Mouse (Mus musculus) stomach, embryonic 15.5 days (tissue): Measurements from ENCODE around the gene Cacna1f. TPM values are rescaled to one million over a fixed set of nuclear protein-coding genes. Genes with fewer than 3 reads are reported as not detected.

Experiments
- ATAC-seq: fragments of 200-750 bp; cut with Nextera tagmentation; 2 replicates; pipeline ENCODE4 v1.8.0; 2017; ENCODE audit warnings: low read depth, moderate number of reproducible peaks, moderate TSS enrichment; ENCODE audit not compliant: insufficient read depth, low FRiP score
- H3K27ac ChIP-seq: fragments of 300-500 bp; sonication (generic); 2 replicates; pipeline ENCODE4 v1.5.1; 2015; ENCODE audit warnings: mild to moderate bottlenecking, inconsistent platforms
- H3K27me3 ChIP-seq: fragments of 300-500 bp; sonication (generic); replicated peaks from 2 replicates; pipeline ENCODE4 v1.6.1; 2015; ENCODE audit warnings: inconsistent platforms
- H3K36me3 ChIP-seq: fragments of 300-500 bp; sonication (generic); 2 replicates; pipeline ENCODE4 v1.6.1; 2015; ENCODE audit warnings: inconsistent platforms
- H3K4me1 ChIP-seq: fragments of 300-500 bp; sonication (generic); 2 replicates; pipeline ENCODE4 v1.6.1; 2015; ENCODE audit warnings: inconsistent platforms
- H3K4me2 ChIP-seq: fragments of 300-500 bp; sonication (generic); 2 replicates; pipeline ENCODE4 v1.6.1; 2015; ENCODE audit warnings: mild to moderate bottlenecking, inconsistent platforms
- H3K4me3 ChIP-seq: fragments of 300-500 bp; sonication (generic); replicated peaks from 2 replicates; pipeline ENCODE4 v1.5.1; 2015; ENCODE audit warnings: inconsistent platforms
- H3K9ac ChIP-seq: fragments of 300-500 bp; sonication (generic); 2 replicates; pipeline ENCODE4 v1.6.1; 2015; ENCODE audit warnings: inconsistent platforms
- H3K9me3 ChIP-seq: fragments of 300-500 bp; sonication (generic); 2 replicates; pipeline ENCODE4 v1.6.1; 2016; ENCODE audit warnings: inconsistent platforms
- WGBS: fragments of 180-500 bp; shearing (Covaris S2); methylation state at CpG from one replicate; pipeline ENCODE4 v1.1.7; 2015; 5-methylcytosine and 5-hydroxymethylcytosine counted together
- polyA plus RNA-seq: library from polyadenylated mRNA; unstranded; fragments of >200 nt; fragmentation: Nextera tagmentation; extraction: Ambion mirVana; gene quantifications from 2 replicates; pipeline ENCODE4 v1.2.1, GENCODE M21; 2015

The Cacna1f gene
- polyA plus RNA-seq, 1 experiment from 2014 or later = not detected

DNA sequence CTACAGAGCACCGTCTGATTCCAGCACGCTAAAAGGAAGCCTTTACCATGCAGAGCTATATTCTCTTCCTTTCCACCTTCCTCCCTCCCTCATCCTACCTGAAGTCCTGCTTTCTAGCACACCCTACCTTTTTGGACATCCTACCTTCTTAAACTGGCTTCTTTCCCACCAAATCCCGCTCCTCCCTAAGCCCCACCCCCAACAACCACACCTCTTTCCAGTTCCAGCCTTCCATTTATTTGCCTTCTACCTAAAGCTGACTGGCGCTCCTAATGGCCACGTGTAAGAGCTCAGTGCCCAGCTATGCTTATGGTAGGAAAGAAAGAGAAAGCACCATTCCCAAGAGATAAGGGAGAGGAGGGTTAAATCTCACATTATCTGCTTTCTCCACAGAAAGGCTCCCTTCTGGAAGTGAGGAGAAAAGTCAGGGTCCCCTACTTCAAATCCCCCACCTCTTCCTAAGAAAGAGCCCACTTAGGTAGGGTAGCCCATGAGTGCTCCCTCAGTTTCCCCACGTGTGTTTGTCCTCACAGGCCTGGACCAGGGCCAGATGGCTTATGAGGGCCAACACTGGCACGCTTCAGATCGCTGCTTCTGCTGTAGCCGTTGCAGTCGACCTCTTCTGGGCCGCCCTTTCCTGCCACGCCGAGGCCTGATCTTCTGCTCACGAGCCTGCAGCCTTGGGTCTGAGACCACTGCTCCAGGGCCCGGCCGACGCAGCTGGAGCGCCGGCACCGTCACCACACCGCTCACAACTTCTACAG, 59.0 kb downstream of the Cacna1f start:
- Histone ChIP-seq H3K9me3 (no peaks in the 10 kb centered on the region), H3K9ac (no peak overlapping the region), H3K4me2 (no peak overlapping the region), H3K4me3 (no peak overlapping the region), H3K27ac (no peak overlapping the region), H3K36me3 (no peaks in the 10 kb centered on the region), H3K27me3 (no peaks in the 10 kb centered on the region), H3K4me1 (no peaks in the 10 kb centered on the region)
- WGBS = 70% methylated on average over 21 of the region's 21 CpGs
- ATAC-seq = no peak

GRCm38 (mm10) chrX:7670390-7670881, 63.6 kb downstream of the Cacna1f start:
- H3K9me3 ChIP-seq = no peaks in the 10 kb centered on the region
- peak overlapping the region; percentile 57 for H3K4me3 ChIP-seq
- ATAC-seq = peak; percentile 71; the same call in 1 of the 2 replicates
- H3K27ac ChIP-seq = peak overlapping the region; percentile 91
- H3K27me3 ChIP-seq = no peaks in the 10 kb centered on the region
- no peaks in the 10 kb centered on the region for H3K4me1 ChIP-seq
- peak overlapping the region; percentile 48; the same call in 1 of the 2 replicates for H3K9ac ChIP-seq
- WGBS = 20% methylated on average over 19 of the region's 19 CpGs
- H3K36me3 ChIP-seq = no peaks in the 10 kb centered on the region
- peak overlapping the region; percentile 52 for H3K4me2 ChIP-seq

DNA sequence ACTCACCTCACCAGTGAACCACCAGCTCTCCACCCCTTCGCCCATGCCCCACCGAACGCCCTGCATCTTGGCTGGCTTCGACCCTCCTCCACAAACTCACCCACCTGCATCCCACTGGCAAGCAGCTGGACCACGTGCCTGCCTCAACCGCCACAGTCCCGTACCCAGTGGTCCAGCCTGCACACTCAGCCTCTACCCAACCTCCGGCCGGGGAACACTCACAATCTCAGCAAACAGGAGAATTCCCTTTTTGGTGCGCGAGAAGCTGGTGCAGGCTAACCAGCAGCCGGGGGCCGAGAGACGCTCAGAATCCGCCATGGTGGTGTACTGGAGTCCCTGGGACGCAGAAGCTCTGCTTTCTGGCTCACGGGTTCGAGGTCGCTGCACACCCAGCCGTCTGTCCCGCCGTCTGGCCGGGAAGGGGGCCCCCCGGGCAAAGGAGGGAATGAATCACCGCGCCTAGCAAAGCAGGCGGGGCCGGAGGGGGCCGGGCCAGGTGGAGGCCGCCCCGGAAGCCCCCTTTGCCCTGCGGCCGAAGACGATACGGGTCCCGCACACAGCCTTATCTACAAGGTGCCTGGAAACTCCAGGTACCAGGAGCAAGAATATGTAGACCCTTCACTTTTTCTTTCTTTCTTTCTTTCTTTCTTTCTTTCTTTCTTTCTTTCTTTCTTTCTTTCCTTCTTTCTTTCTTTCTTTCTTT, 64.2 kb downstream of the Cacna1f start, which contains the start of gene Plp2:
Gene Plp2, minus strand, starts transcription at position 470 of the 703 bp plus-strand sequence.
- Histone ChIP-seq H3K27me3 (no peaks in the 10 kb centered on the region), H3K27ac (peak within 1 kb of the TSS; percentile 91), H3K4me3 (peak within 1 kb of the TSS; percentile 57), H3K9me3 (no peaks in the 10 kb centered on the region), H3K4me2 (peak within 1 kb of the TSS; percentile 52), H3K9ac (peak within 1 kb of the TSS; percentile 48), H3K36me3 (no peaks in the 10 kb centered on the region), H3K4me1 (no peaks in the 10 kb centered on the region)
- peak; percentile 63; the same call in 1 of the 2 replicates for ATAC-seq
- 12% methylated on average over 35 of the region's 36 CpGs for WGBS

GRCm38 (mm10) chrX:7672739-7673138, 65.9 kb downstream of the Cacna1f start:
- Histone ChIP-seq H3K27ac (no peak overlapping the region; the same call in 1 of the 2 replicates), H3K4me3 (no peak overlapping the region), H3K9ac (no peak overlapping the region), H3K4me2 (no peak overlapping the region), H3K9me3 (no peaks in the 10 kb centered on the region), H3K36me3 (no peaks in the 10 kb centered on the region), H3K27me3 (no peaks in the 10 kb centered on the region), H3K4me1 (no peaks in the 10 kb centered on the region)
- 47% methylated on average over 6 of the region's 6 CpGs for WGBS
- no peak for ATAC-seq

DNA sequence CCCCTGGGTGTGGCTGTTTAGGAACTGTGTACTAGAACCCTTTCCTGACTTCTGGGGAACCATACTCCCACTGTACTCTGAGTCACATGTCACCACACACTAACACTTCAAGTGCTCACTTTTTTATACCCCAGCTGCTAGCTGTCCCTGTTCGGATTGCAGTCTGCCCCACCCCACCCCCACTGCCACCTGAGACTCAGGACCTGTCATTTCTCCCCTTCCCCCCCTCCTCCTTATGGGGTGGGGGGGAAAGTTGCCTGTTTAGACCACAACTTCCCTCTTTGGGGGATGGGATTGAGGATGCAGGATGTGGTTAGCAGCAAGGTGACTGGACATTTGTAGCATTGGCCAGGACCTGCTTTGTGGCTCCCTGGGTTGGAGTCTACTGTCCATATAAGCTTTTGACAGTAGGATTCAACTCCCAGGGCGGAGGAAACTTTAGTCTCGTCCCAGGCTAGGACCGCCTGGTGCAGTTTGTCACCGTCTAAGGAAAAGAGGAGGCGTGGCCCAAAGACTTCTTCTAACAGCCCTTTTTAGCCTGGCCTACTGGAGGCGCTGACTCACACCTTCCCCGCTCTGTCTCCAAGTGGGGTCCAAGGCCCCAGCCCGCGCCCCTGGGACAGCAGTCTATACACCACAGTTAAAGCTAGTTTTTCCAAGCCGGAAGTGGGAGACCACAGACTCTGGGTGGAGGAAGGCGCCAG, 66.8 kb downstream of the Cacna1f start:
- 27% methylated on average over 12 of the region's 12 CpGs for WGBS
- Histone ChIP-seq H3K9ac (no peak overlapping the region), H3K27me3 (no peaks in the 10 kb centered on the region), H3K27ac (peak overlapping the region; percentile 88), H3K9me3 (no peaks in the 10 kb centered on the region), H3K36me3 (no peaks in the 10 kb centered on the region), H3K4me2 (peak overlapping the region; percentile 60), H3K4me1 (no peaks in the 10 kb centered on the region), H3K4me3 (peak overlapping the region; percentile 33; the same call in 1 of the 2 replicates)
- peak; percentile 19; the same call in 1 of the 2 replicates for ATAC-seq

DNA sequence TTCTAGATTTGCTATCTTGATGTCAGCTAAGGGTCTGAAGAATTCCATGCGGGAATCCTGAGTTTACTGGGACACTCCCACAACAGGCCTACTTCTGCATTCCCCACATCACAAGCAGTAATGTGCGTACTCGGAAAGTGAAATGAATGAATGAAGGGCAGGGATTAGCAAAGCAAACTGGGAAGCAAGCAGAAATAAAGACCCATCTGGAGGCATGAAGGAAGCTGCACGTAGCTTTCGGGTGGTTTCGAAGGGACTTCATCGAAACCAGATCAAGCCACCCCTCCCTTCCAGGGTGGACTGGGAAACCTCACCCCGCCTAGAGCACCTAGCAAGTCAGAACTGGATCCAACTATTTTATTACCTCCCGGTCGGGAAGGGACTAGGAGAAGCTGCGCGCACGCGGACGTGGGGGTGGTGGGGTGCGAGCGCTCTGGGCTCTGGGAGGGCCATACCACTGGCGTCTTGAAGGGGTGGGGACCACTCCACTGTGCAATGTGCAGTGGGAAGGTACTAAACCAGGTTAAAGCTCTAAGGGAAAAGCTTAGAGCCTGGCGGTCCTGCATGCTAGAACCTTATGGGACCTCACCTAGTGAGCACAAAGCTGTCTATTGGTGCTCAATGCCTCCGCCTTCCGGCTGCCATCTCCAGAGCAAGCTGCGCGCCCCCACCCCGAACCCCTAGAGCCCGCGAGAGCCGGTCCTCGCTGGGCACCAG, 67.6 kb downstream of the Cacna1f start:
- H3K36me3 ChIP-seq = no peaks in the 10 kb centered on the region
- H3K27ac ChIP-seq = peak overlapping the region; percentile 88
- H3K4me1 ChIP-seq = no peaks in the 10 kb centered on the region
- no peak overlapping the region for H3K9ac ChIP-seq
- H3K4me2 ChIP-seq = peak overlapping the region; percentile 60
- ATAC-seq = peak; percentile 5; the same call in 1 of the 2 replicates
- no peaks in the 10 kb centered on the region for H3K9me3 ChIP-seq
- peak overlapping the region; percentile 33 for H3K4me3 ChIP-seq
- WGBS = 25% methylated on average over 28 of the region's 28 CpGs
- H3K27me3 ChIP-seq = no peaks in the 10 kb centered on the region

GRCm38 (mm10) chrX:7675001-7675380, 68.1 kb downstream of the Cacna1f start:
- Histone ChIP-seq H3K36me3 (no peaks in the 10 kb centered on the region), H3K27ac (peak overlapping the region; percentile 88), H3K27me3 (no peaks in the 10 kb centered on the region), H3K4me2 (peak overlapping the region; percentile 60), H3K9me3 (no peaks in the 10 kb centered on the region), H3K4me3 (peak overlapping the region; percentile 33), H3K4me1 (no peaks in the 10 kb centered on the region), H3K9ac (no peak overlapping the region)
- 26% methylated on average over 10 of the region's 10 CpGs for WGBS
- ATAC-seq = no peak

- Histone ChIP-seq H3K9me3 (no peaks in the 10 kb centered on the region), H3K4me3 (no peak overlapping the region), H3K27me3 (no peaks in the 10 kb centered on the region), H3K36me3 (no peaks in the 10 kb centered on the region), H3K4me2 (no peak overlapping the region), H3K9ac (no peak overlapping the region), H3K4me1 (no peaks in the 10 kb centered on the region), H3K27ac (no peak overlapping the region)
- ATAC-seq = no peak
- 35% methylated on average over 3 of the region's 3 CpGs for WGBS
These were observed 72.1 kb downstream of the Cacna1f start for GRCm38 (mm10) chrX:7678986-7679385.

- 24% methylated on average over 25 of the region's 27 CpGs for WGBS
- Histone ChIP-seq H3K4me2 (peak overlapping the region; percentile 57), H3K36me3 (no peaks in the 10 kb centered on the region), H3K9ac (peak overlapping the region; percentile 22; the same call in 1 of the 2 replicates), H3K27ac (no peak overlapping the region), H3K9me3 (no peaks in the 10 kb centered on the region), H3K4me1 (no peaks in the 10 kb centered on the region), H3K4me3 (peak overlapping the region; percentile 28), H3K27me3 (no peaks in the 10 kb centered on the region)
- ATAC-seq = peak; percentile 92
These were observed 72.6 kb downstream of the Cacna1f start for GRCm38 (mm10) chrX:7679405-7680056.

DNA sequence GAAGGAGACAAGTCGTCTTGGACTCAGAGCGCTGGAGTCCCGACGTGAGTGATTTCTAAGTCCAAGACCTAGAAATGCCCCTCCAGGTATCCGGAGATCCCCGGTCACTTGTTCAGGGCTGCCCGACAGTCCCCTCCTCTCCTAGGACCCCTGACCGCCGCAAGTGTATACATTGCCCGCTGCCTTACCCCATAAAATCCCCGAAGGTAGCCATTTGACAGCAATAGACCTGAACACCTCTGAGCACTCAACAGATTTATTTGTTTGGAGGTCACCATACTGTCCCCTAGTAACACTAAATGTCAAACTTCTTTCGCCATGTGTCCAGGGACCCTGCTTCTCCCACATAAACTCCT, 73.2 kb downstream of the Cacna1f start:
- no peaks in the 10 kb centered on the region for H3K27me3 ChIP-seq
- H3K36me3 ChIP-seq = no peaks in the 10 kb centered on the region
- no peak overlapping the region for H3K27ac ChIP-seq
- H3K4me3 ChIP-seq = peak overlapping the region; percentile 28; the same call in 1 of the 2 replicates
- peak overlapping the region; percentile 22; the same call in 1 of the 2 replicates for H3K9ac ChIP-seq
- ATAC-seq = no peak; the same call in 1 of the 2 replicates
- H3K4me1 ChIP-seq = no peaks in the 10 kb centered on the region
- WGBS = 29% methylated on average over 12 of the region's 12 CpGs
- H3K9me3 ChIP-seq = no peaks in the 10 kb centered on the region
- H3K4me2 ChIP-seq = peak overlapping the region; percentile 57
